Mouse (Mus musculus) adrenal gland, postnatal 36 days (tissue): ENCODE measurements at regions not wholly inside any gene's neighbourhood (a gene's known extent, or its start where the extent isn't known, plus 50 kb on each side); places are given as distances from the start of the nearest gene placed in this dataset.

ENCODE experiments used
- DNase-seq, 2 experiments: peaks; one replicate each; pipeline ENCODE4 v3.0.0; 2021; ENCODE audit warnings: mixed read lengths in 1 of 2

GRCm38 (mm10) chr1:186376906-186377623 lies 260.0 kb upstream of the Lyplal1 start:
- no peak for DNase-seq

- no peak for DNase-seq
These were observed 257.0 kb upstream of the Lyplal1 start for GRCm38 (mm10) chr1:186374009-186374649.

DNA sequence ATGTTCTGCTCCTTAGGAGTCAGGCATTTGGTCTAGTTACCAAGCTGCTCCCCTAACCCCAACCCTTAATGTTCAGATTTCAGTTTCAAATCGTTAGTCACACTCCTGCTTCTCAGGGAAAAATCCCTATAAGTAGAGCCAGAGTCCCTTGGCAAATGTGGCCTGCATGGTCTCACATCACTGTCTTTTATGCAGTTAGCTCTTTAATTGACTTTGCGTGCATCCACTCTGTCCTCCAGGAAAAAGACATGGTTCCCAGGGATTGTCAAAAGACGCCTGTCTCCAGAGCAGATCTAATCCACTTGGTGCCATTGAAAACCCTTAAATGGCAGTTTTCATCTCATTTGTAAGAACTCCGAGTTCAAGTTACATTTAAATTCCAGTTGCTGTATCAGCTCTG lies 256.3 kb upstream of the Lyplal1 start:
- DNase-seq, result no peak

DNA sequence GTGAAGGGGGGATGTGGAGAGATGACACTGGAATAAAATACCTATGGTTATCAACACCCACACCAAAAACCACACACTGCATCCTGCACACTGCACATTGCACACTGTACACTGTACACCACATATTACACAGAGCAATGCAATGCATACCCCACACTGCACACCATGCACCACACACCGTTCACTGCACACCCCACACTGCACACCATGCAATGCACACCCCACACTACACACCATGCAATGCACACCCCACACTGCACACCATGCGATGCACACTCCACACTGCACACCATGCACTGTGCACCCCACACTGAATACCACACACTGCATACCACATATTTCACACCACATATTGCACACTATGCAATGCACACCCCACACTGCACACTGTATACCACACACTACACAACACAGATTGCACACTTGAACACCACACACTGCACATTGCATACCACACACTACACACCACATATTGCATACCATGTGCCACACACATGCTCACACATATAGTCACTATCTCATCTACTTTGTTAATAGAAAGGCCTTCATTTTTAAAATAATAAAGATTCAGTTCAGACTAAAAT lies 255.8 kb upstream of the Lyplal1 start:
- DNase-seq, result no peak

DNA sequence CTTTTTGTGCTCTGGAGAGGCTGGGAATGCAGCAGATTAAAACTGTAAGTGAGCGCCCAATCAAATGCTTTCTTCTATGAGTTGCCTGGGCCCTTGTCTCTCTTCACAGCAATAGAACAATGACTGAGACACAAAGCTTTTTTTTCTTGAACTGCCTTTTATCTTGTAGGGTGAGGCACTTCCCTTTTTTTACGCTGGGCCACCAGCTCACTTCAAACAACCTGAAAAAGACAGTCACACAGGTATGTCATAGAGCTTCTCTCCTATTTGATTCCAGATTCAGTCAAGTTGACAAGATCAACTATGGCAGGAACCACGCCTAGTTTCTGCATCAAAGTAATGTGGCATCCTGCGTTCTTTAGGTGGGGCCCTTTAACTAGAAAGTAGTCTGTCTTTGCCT lies 246.2 kb upstream of the Lyplal1 start:
- DNase-seq, result no peak

- peak; percentile 12 to 38 for DNase-seq
These were observed 241.0 kb upstream of the Lyplal1 start for GRCm38 (mm10) chr1:186358011-186358670.

DNA sequence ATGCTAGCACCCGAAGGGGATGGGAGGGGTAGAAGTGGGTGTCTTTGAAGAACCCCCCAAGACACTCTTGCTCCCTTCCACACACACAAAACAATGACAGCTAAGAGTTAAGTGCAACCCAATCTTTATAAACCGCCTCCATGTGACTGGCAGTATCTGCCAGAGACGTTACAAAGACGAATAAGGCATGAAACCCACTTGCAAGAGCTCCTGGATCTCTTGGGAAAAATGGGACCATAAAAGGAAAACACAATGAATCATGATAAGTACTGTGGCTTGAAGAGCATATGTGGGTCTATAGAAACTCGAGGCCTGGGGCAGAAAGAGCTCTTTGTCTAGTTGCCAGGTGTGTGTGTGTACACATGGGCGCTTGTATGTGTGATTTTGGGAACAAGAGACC lies 237.6 kb upstream of the Lyplal1 start:
- DNase-seq, result no peak

- DNase-seq, result no peak
These were observed 237.0 kb upstream of the Lyplal1 start for GRCm38 (mm10) chr1:186354072-186354471.

DNA sequence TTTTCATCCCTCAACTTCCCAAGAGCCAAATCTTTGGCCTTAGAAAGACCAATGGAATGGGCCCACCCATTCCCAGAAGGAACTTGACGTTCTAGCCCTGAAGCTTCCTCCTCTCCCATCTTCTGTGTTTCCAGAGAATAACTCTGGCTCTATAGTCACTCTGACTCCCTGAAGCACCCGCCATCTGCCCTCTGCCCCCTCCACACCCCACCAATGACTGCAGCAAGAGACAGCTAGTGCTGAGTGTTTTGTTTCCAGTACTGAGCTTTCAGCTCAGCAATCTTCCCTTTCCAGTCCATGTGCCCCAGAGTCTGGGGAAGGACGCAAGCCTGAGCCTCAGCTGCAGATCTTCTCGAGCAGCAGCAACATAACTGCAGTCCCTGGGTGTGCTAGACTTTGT lies 233.3 kb upstream of the Lyplal1 start:
- DNase-seq, result no peak

DNA sequence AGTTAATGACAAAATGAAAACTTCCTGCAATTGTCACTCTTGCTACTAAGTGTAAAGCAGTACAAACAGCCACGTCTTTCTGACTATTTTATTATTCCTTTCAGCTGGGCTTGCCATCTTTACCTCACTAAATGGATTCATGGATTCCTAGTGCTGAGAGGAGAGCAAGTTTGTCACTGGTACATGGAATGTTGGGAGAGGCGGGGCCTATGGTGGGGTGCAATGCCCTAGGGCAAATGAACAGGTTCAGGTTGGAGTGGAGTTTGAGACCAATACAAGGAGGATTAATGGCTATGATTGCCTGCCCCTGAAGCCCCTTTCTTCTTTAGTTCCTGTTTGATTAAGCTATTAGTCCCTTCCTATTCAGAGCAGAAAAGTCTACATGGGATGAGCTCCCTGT lies 232.9 kb upstream of the Lyplal1 start:
- DNase-seq, result no peak

- DNase-seq, result peak in 1 of 2 experiments; percentile 6
These were observed 230.5 kb upstream of the Lyplal1 start for GRCm38 (mm10) chr1:186347413-186348147.

DNA sequence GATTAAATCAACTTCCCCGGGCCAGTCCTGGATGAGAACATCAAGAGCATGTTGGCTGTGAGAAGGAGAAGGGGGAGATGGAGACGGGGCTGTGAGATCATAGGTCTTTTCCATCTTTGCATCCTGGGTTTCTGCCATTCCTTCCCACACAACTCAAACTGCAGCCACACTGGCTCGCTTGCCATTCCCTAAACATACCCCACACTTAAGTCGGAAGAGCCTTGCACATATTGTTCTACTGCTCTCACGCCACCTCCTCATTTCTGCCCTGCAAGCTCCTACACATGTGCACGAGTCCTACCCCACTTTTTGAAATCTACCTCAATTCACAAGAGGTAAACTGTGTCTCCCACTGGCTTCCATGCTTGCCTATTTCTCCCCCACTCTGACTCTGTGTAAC lies 228.3 kb upstream of the Lyplal1 start:
- DNase-seq, result no peak

DNA sequence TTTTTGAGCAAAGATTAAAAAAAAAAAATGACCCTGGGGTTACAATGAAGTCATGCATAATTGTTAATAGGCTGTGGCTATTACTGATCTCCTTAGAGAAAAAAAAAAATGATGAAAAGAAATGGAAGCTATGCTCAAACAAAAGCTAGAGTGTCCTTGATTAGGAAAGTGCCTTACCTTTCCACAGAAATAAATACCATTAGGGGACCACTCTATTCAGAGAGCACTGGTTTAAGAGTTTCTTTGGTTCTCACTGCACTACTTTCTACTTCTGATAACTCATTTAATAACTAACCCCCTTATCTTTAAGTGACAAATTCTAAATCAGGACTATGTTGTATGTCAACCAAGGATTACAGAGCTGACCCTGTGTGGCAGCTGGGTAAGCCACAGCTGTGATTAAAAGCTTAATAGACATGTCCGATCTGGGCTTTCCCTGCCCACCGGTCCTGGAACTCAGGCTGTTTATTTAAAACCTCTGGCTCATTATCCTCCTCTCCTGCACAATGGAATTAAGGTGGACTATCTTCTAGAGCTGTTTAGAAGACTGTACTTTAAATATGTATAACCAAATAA lies 225.9 kb upstream of the Lyplal1 start:
- no peak for DNase-seq

DNA sequence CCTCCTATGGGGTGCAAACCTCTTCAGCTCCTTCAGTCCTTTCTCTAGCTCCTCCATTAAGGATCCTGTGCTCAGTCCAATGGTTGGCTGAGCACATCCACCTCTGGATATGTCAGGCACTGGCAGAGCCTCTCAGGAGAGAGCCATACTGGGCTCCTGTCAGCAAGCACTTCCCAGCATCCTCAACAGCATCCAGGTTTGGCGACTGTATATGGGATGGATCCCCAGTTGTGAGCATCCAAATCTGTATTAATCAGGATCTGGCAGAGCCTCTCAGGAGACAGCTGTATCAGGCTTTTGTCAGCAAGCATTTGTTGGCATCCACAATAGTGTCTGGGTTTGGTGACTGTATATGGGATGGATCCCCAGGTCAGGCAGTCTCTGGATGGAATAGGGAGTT lies 225.3 kb upstream of the Lyplal1 start:
- DNase-seq, result no peak

- DNase-seq, result no peak
These were observed 224.8 kb upstream of the Lyplal1 start for GRCm38 (mm10) chr1:186341878-186342277.

GRCm38 (mm10) chr1:186340701-186341100 lies 223.6 kb upstream of the Lyplal1 start:
- DNase-seq, result no peak

GRCm38 (mm10) chr1:186317285-186317684 lies 200.2 kb upstream of the Lyplal1 start:
- no peak for DNase-seq

GRCm38 (mm10) chr1:186314180-186314579 lies 197.1 kb upstream of the Lyplal1 start:
- no peak for DNase-seq

DNA sequence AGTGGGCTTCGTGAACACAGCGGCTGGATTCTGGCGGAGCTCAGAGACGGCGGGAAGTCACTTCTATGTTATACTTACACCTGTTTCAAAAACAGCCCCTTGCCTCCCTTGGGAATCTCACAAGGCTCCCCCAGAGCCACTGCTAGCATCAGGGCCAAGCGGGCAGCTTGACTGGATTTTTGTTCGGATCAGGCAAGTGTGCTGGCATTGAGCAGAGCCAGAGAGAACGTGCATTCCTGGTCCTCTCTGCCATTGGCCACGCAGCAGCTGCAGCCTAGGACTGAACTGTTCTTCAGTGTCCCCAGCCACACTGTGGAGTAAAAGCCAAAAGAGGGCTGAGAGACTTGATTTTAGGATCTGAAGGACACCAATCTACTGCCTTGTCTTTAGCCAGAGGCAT lies 195.6 kb upstream of the Lyplal1 start:
- DNase-seq, result no peak

DNA sequence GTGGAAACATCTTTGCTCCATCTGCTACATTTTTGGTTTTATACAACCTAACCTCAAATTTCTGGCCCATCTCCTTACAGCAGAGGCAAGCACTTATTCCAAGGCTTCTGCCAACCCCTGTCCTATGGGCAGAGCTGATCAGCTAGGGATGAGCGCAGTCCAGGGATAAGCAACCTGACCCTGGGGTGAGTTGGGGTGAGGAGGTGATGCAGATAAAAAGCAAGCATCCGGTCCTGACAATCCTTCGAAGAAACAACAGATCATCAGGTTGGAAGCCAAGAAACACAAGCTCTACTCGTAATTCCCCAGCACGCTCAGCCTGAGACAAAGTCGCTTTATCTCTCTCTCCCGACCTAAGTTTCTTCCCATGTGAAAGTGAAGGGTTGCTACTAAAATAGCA lies 194.9 kb upstream of the Lyplal1 start:
- no peak for DNase-seq

- DNase-seq, result no peak
These were observed 190.5 kb upstream of the Lyplal1 start for GRCm38 (mm10) chr1:186307627-186308026.

DNA sequence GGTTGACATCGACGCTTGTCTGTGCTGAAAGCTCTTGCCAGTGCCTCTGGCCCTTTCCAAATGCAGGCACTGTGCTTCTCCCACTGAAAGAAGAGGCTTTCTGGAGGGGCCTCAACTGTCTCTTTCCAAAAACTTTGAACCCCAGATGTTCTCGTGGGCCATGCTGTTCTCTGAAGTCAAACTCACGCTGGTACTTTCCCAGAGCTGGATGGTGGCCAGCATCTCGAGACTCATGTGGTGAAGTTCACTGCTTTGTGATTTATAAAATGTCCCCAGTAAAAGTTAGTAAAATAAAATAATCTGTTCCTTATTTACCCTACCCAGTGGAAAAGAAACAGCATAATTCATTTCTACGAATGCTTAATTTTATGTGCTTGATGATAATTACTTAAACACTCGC lies 180.4 kb upstream of the Lyplal1 start:
- DNase-seq, result no peak
